Mouse (Mus musculus) right cerebral cortex, postnatal 36 days (tissue): ENCODE measurements around the gene Trmt5.

Experiments
- DNase-seq, 2 experiments: peaks; one replicate each; pipeline ENCODE4 v3.0.0; 2022; ENCODE audit warnings: low spot score in 2 of 2, mixed read lengths in 1 of 2

The Trmt5 gene

DNA sequence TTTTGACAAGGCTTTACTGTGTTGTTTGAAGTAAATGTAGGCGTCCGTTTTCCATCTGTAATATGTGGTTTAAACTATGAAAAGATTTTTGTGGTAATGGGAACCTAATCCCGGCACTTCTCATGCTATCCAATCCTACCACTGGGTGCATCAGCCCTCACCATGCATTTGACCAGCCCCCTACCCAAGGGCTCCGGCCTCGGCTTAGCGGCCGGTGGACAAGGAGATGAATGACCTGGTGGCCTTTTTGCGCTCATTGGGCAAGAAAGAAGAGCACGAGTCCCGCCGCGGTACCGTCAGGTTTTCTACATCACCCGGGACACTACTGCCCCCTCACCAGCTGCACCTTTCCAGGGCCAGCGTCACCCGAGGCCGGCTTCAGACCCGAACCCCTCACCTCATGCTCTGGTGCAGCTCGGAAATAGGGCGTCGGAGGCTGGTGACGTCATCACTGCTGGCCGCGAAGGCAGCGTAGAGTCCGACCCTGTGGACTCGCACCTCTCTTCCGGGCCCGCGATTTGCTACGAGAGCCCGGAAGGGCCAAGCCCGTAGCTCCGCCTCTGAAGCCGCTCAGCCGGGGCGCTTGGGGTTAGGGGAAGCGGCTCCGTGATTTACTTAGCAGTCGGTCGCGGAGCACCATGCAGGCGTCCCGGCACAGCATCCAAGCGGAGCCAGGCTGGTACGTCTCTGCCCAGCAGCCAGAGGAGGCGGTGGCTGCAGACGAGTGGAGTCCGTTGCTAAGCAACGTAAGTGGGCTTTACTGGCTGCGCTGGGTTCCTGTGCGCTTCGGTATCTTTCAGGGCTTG lies at the start of gene Trmt5, which contains the start of gene Slc38a6:
Gene Trmt5, minus strand, starts transcription at position 424 of the 806 bp plus-strand sequence.
Gene Slc38a6, plus strand, starts transcription at position 493 of the 806 bp plus-strand sequence.
- peak; percentile 91 for DNase-seq

- no peak for DNase-seq
Measured at GRCm38 (mm10) chr12:73334051-73334551, 47.6 kb upstream of the Trmt5 start.

DNA sequence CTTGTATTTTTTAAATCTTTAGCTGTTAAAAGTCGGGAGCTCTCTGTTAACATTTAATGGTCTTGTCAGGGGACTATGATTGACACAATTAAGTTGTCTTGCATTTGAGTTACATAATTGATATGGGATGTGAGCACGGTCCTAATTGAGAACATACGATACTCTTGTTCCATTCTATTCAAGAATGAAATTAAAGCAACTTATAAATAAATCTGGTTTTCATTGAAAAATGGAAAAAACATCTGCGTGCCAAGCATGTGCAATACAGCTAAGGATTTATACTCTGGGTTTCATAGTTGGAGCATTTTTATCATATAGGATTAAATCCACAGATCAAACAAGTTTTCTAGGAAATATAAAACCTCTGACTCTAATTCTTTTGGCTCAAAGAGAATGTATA lies 46.2 kb upstream of the Trmt5 start:
- no peak for DNase-seq

DNA sequence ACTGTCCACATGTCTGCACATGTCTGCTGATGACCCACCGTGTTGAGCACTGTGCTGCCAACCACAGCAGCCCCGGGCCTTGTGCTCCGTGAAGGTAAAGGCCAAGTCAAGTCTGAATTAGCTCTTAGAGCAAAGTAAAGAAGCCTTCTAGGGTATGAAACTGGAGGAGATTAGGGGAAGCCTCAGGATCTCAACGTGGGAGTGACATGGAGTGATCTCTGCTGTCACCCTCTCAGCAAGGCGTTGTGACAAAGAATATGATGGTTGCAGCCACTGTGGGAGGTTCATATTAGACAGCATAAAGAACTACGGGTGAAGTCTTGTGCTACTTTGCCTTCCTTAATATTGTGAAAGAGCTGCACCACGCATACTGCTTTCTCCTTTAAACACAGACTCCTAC lies 43.7 kb upstream of the Trmt5 start:
- DNase-seq, result no peak

- no peak for DNase-seq
Measured at GRCm38 (mm10) chr12:73328448-73329167, 42.1 kb upstream of the Trmt5 start.

GRCm38 (mm10) chr12:73327381-73327780 lies 40.9 kb upstream of the Trmt5 start:
- DNase-seq, result no peak

GRCm38 (mm10) chr12:73325617-73326016 lies 39.1 kb upstream of the Trmt5 start:
- DNase-seq, result no peak

DNA sequence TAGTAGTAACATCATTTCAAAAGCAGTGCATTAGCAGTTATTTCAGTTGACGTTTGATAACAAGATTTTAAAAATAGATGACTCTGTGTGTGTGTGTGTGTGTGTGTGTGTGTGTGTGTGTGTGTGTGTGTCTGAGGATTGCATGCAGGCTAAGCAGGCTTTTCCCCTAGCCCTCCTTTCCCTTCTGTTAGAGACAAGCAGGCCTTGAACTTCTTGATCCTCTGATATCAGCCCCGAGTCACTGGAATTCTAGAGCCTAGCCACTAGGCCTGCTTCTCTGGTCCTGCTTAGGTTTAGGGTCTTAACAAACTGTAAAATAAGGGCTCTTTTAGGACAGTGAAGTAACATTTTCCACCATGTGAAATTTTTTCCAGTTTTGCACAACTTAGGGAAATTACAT lies 38.7 kb upstream of the Trmt5 start:
- DNase-seq, result no peak

DNA sequence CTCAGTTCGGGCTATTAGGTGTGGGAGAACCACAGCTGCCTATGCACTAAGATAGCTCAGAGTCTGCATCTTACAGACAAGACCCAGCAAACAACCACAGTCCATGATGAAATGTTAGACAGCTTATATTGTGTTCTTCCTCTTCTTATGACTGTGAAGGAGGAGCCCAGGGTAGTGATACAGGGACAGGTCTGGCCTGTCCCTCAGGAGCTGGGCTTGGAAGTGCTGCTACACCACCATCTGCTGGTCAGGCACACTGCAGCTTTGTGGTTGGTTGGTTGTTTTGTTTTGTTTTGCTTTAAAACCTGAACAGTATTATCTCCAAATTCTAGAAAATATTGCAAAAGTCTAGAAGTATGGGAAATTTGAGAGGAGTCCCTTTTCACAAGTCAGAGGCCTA lies 38.2 kb upstream of the Trmt5 start:
- no peak for DNase-seq

DNA sequence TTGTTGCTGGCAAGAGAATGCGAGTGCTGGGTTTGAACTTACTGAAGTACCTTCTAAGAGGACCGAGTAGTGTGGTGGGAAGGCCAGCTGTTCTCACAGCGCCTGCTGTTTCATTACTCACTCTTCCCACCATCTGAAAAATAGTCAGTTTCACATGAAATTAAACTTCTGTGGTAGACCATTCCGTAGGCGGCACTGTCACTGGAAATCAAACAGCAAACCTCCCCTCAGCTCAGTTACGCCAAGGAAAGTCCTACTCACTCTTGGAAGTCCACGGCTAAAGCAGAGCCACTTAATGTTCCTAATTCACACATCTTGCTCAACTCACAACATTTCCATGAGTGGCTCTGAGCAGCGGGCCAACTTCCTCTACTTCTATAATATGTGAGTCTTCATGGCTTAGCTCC lies 37.7 kb upstream of the Trmt5 start:
- peak; percentile 14 to 32 for DNase-seq

DNA sequence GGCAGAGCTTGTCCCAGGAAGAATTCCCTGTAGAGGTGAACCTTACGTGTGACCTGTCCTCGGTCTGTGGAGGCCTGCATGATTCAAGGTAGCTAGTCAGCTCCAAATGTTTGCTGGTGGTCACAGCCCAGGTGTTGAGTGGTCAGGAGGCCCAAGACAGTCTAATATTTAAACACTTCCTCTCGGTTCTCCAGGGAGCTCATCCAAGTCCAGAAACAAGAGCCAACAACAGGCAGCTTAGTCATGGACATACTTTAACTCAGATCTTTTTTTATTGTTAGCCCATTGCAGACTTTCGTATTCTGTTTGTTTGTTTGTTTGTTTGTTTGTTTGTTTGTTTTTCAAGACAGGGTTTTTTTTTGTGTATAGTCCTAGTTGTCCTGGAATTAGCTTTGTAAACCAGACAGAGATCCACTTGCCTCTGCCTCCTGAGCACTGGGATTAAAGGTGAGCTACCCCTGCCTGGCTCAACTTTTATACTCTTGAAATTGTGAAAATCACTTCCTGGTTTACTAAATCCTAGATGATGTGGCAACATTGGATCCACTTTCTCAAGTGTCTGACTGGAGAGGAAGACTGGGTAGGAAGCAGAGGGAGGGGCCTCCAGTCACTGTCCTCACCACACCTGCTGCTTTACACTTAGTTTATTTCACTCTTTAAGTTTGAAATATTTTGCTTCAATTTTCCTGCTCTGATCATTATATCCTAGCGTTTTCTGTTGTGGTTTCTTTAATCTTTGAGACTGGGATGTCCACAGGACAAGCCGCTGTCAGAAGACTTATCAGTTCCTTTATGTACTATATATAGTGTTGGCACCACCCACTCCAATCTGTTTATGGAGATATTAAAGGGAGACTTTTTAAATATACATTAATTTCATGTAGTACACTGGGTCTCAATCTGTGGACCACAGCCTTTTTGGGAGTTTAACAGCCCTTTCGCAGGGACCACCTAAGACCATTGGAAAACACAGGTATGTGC lies 31.5 kb upstream of the Trmt5 start:
- DNase-seq, result no peak

DNA sequence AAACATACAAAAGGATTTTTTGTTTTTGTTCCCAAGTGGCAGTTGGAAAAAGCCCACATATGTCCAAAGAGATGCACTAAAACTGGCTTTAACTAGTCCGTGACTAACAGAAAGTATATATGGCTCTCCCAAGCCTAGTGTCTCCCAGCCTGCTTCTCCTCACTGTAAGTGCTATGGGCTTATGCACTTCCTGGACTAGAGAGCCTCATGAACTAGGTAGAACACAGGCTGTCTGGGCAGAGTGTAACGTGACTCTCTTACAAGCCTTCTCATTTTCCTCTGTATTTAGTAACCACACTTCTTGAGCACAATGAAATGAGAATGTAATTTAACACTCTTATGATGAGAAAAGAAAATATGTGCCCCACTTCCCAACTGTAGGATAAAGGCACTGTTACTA lies 22.2 kb upstream of the Trmt5 start:
- DNase-seq, result no peak

GRCm38 (mm10) chr12:73307750-73308149 lies 21.2 kb upstream of the Trmt5 start:
- no peak for DNase-seq

DNA sequence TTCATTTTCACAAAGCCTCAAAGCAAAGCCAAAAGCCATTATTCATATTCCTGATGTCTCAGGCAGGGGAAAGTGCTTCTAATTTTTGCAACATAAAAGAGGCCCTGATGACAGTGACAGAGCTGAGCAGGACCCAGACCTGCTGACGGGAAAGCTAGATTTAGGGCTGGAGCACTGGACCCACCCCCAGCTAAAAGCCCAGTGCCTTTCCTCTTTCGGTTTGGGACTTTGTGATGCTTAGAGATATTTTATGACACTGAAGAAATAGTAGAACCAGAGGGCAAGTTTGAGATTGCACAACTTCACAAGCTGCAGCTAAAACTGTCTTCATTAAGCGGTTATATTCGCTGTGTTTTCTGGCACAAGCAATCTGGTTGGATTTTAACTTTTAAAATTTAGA lies 18.1 kb upstream of the Trmt5 start:
- no peak for DNase-seq

DNA sequence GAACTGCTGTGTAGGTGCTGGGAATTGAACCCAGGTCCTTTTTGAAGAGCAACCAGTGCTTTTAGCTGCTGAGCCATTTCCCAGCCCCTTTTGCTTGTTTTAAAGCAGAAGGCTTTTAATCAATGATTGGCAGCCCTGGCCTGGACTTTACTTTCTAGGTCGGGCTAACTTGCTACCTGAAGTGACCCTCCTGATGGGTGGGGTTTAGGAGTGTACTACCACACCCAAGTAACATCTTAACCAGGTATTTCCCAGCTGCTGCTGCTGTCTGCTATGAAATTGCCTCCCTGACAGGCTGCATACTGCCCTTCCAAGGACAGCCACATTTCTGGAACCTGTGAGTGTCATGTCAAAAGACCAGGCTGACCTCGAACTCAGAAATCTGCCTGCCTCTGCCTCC lies 14.0 kb upstream of the Trmt5 start:
- DNase-seq, result no peak

DNA sequence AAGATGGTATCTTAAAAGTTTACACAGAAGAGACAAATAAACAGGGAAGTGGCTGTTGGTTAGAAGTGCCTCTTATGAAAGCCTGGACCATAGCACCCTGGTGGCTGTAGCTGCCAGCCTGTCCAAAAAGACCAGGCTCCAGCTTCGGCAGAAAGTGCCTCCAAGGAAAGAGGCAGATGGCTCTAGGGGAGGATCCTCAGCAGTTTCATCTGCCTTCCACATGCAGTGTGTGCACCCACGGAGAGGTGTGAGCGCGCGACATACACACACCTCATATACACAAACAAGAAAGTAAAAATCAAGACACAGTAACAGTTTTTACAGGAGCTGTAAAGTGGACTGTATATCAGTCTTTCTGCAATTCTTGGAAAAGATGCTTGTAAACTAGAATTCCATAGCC lies 12.1 kb upstream of the Trmt5 start:
- DNase-seq, result no peak

GRCm38 (mm10) chr12:73295505-73296140 lies 9.1 kb upstream of the Trmt5 start:
- DNase-seq, result no peak

- no peak for DNase-seq
Measured at GRCm38 (mm10) chr12:73294884-73295283, 8.4 kb upstream of the Trmt5 start.

DNA sequence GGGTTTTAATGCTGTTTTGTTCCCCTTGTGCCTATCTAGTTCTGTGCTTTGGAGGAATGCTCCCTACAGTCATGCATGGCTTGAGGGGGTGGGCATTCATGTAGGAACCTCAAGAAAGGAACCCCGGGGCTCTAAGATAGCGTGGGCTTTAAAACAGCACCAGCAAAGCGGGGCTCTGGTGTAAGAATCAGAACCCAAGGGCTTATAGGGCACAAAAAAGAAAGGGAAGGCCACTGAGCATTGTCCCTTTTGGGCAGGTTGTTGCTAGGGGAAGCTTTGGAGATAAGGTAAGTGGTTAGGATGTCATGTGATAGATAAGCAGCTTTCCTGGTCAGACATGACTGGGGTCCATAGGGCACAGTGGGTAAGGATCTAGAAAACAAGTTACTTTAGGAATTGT lies 2.1 kb upstream of the Trmt5 start:
- DNase-seq, result no peak

DNA sequence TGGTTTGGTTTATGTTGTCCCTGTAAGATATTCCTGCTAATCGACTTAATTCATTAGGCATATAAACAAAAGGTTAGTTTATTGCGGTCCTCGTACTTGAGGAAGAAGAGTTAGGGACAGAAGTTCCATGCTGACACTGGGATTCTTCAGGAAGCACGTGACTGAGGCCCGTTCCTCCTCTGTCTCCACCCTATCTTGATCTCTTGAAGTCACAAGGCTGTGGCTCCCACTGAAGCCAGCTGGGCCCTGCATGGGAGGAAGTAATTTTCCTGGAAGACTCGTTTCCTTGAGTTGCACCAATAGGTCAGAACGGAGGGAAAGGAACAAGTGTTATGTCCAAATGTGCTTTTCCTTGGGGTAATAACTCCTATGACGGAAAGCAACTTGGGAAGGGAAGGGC lies 1.1 kb upstream of the Trmt5 start:
- no peak for DNase-seq

DNA sequence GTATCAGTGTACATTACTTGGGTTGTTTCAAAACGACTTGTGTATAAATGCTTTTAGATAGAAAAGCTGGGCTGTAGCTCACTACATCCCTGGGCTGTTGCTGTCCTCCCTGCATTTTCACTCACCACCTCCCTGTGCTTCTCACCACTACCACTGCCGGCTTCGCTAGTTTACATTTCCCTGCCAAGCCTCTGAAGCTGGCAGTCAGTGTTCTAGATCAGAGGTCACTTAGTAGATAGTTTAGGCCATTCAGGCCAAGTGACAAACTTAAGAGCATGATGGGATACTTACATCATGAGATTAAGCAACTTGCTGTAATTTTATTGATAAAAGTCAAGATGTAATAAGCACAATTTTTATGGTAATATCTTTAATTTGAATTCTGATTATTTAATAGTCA lies 11.6 kb downstream of the Trmt5 start:
- DNase-seq, result no peak
